Mouse (Mus musculus) sigmoid colon, adult 10 weeks (tissue): ENCODE data around the gene Muc2. TPM values are rescaled to one million over a fixed set of nuclear protein-coding genes. Genes with fewer than 3 reads are reported as not detected.

ENCODE experiments used
- polyA plus RNA-seq: library from polyadenylated mRNA; stranded (reverse); fragments of 350-450 nt; fragmentation: Illumina TruSeq; extraction: RNeasy Lipid Tissue Mini Kit (QIAGEN cat#74804); gene quantifications from one replicate; pipeline ENCODE4 v1.2.3, GENCODE M21; 2014; ENCODE audit warnings: low read depth, low replicate concordance

The Muc2 gene
- polyA plus RNA-seq: 6,492 TPM

GRCm38 (mm10) chr7:141690040-141690439, at the start of gene Muc2:
Gene Muc2 (plus strand): TSS chr7:141690340.

GRCm38 (mm10) chr7:141788677-141789452, 98.7 kb downstream of the Muc2 start, which contains the start of gene Muc5ac:
Gene Muc5ac (plus strand): TSS chr7:141788972.

Other genes starting within 250 kb of the Muc2 start
- 0.28 TPM for gene Pidd1, start 246.3 kb upstream of the Muc2 start, polyA plus RNA-seq
- gene Rplp2, start 243.0 kb upstream of the Muc2 start, polyA plus RNA-seq: 29.5 TPM
- gene Pnpla2, start 235.1 kb upstream of the Muc2 start, polyA plus RNA-seq: 3.7 TPM
- gene Cracr2b, start 229.2 kb upstream of the Muc2 start, polyA plus RNA-seq: 1.9 TPM
- gene Cd151, start 222.9 kb upstream of the Muc2 start, polyA plus RNA-seq: 35.4 TPM
- 0.79 TPM for gene Polr2l, start 215.2 kb upstream of the Muc2 start, polyA plus RNA-seq
- 0.79 TPM for gene Tspan4, start 215.1 kb upstream of the Muc2 start, polyA plus RNA-seq
- gene Chid1, start 150.5 kb upstream of the Muc2 start, polyA plus RNA-seq: 4.4 TPM
- gene Ap2a2, start 128.2 kb upstream of the Muc2 start, polyA plus RNA-seq: 59.0 TPM
- 0.13 TPM for gene Muc6, start 35.0 kb upstream of the Muc2 start, polyA plus RNA-seq
- gene Muc5ac, start 98.6 kb downstream of the Muc2 start, polyA plus RNA-seq: not detected
- gene Muc5b, start 148.7 kb downstream of the Muc2 start, polyA plus RNA-seq: not detected
- 38.0 TPM for gene Tollip, start 228.2 kb downstream of the Muc2 start, polyA plus RNA-seq